Mouse (Mus musculus): Measurements from ENCODE around the gene Gm9844.
"Not testable (repeated sequence)": the region's sequence is repeated elsewhere in the genome, so short reads cannot be mapped to it uniquely, and the experiment has no call there.

The Gm9844 gene

GRCm38 (mm10) chr7:24861913-24862312 is at the start of gene Gm9844:
Gm9844 (plus strand) TSS chr7:24862213.
- no peak for DNase-seq

GRCm38 (mm10) chr7:24817502-24817901 is 44.5 kb upstream of the Gm9844 start:
- DNase-seq = peak; percentile 90 to 93

GRCm38 (mm10) chr7:24824452-24824851 is 37.6 kb upstream of the Gm9844 start:
- no peak for DNase-seq

- no peak for DNase-seq
Measured at GRCm38 (mm10) chr7:24827181-24827580, 34.8 kb upstream of the Gm9844 start.

- peak; percentile 59 to 68 for DNase-seq
Measured at GRCm38 (mm10) chr7:24838732-24839409, 23.1 kb upstream of the Gm9844 start.

GRCm38 (mm10) chr7:24839410-24839808 is 22.6 kb upstream of the Gm9844 start:
- DNase-seq = peak; percentile 22 to 24

- no peak for DNase-seq
Measured at GRCm38 (mm10) chr7:24840331-24840730, 21.7 kb upstream of the Gm9844 start.

GRCm38 (mm10) chr7:24841009-24841408 is 21.0 kb upstream of the Gm9844 start:
- DNase-seq = no peak

- DNase-seq = no peak
Measured at GRCm38 (mm10) chr7:24844144-24844543, 17.9 kb upstream of the Gm9844 start.

GRCm38 (mm10) chr7:24845181-24845580 is 16.8 kb upstream of the Gm9844 start:
- DNase-seq = no peak

GRCm38 (mm10) chr7:24845713-24846112 is 16.3 kb upstream of the Gm9844 start:
- DNase-seq = peak in 1 of 2 experiments; percentile 13

- DNase-seq = not testable (repeated sequence)
Measured at GRCm38 (mm10) chr7:24846576-24846975, 15.4 kb upstream of the Gm9844 start.

GRCm38 (mm10) chr7:24850162-24850561 is 11.9 kb upstream of the Gm9844 start:
- DNase-seq = no peak

- DNase-seq = no peak
Measured at GRCm38 (mm10) chr7:24850899-24851303, 11.1 kb upstream of the Gm9844 start.

- DNase-seq = no peak
Measured at GRCm38 (mm10) chr7:24851596-24852325, 10.3 kb upstream of the Gm9844 start.

- no peak for DNase-seq
Measured at GRCm38 (mm10) chr7:24852557-24853232, 9.3 kb upstream of the Gm9844 start.

- DNase-seq = no peak
Measured at GRCm38 (mm10) chr7:24853233-24853563, 8.8 kb upstream of the Gm9844 start.

- DNase-seq = no peak
Measured at GRCm38 (mm10) chr7:24853695-24854094, 8.3 kb upstream of the Gm9844 start.

- no peak for DNase-seq
Measured at GRCm38 (mm10) chr7:24856460-24857120, 5.4 kb upstream of the Gm9844 start.

- no peak for DNase-seq
Measured at GRCm38 (mm10) chr7:24859234-24859633, 2.8 kb upstream of the Gm9844 start.

- DNase-seq = no peak
Measured at GRCm38 (mm10) chr7:24862853-24863252, 840 bp downstream of the Gm9844 start.

- DNase-seq = no peak
Measured at GRCm38 (mm10) chr7:24864156-24864555, 2.1 kb downstream of the Gm9844 start.

- DNase-seq = no peak
Measured at GRCm38 (mm10) chr7:24869080-24869479, 7.1 kb downstream of the Gm9844 start.
